Mouse (Mus musculus): ENCODE results near the gene Pfkl. TPM values are rescaled to one million over a fixed set of nuclear protein-coding genes. Genes with fewer than 3 reads are reported as not detected.
"Not testable (repeated sequence)": the region's sequence is repeated elsewhere in the genome, so short reads cannot be mapped to it uniquely, and the experiment has no call there.

Pfkl gene
- polyA plus RNA-seq, 1 experiment from 2014 or later = 132 TPM

- H3K4me2 ChIP-seq (replicated peaks) = no peak overlapping the region
- H3K4me1 ChIP-seq = no peaks in the 10 kb centered on the region
- WGBS = 88% methylated on average over 4 of the region's 4 CpGs
- no peaks in the 10 kb centered on the region for H3K36me3 ChIP-seq
- H3K9ac ChIP-seq = no peak overlapping the region
- H3K27me3 ChIP-seq = no peaks in the 10 kb centered on the region
- no peaks in the 10 kb centered on the region for H3K9me3 ChIP-seq (replicated peaks)
- no peak for ATAC-seq (ENCODE audit: low FRiP score)
- no peak overlapping the region for H3K4me3 ChIP-seq
- no peak overlapping the region for H3K27ac ChIP-seq
Measured at GRCm38 (mm10) chr10:78037139-78037538, 27.3 kb upstream of the Pfkl start.

GRCm38 (mm10) chr10:78031987-78032386 is 22.1 kb upstream of the Pfkl start:
- Histone ChIP-seq H3K27ac (no peak overlapping the region), H3K4me1 (no peaks in the 10 kb centered on the region), H3K4me3 (no peak overlapping the region), H3K9ac (no peak overlapping the region), H3K36me3 (no peaks in the 10 kb centered on the region), H3K9me3 (replicated peaks) (no peaks in the 10 kb centered on the region), H3K27me3 (no peaks in the 10 kb centered on the region), H3K4me2 (replicated peaks) (no peak overlapping the region)
- WGBS = 89% methylated on average over 2 of the region's 2 CpGs
- ATAC-seq (ENCODE audit: low FRiP score) = no peak

GRCm38 (mm10) chr10:78029080-78029479 is 19.2 kb upstream of the Pfkl start:
- no peak overlapping the region for H3K27ac ChIP-seq
- no peak for ATAC-seq (ENCODE audit: low FRiP score)
- no peak overlapping the region for H3K4me3 ChIP-seq
- H3K9ac ChIP-seq = no peak overlapping the region
- no peaks in the 10 kb centered on the region for H3K27me3 ChIP-seq
- no peaks in the 10 kb centered on the region for H3K9me3 ChIP-seq (replicated peaks)
- H3K4me2 ChIP-seq (replicated peaks) = no peak overlapping the region
- no peaks in the 10 kb centered on the region for H3K4me1 ChIP-seq
- H3K36me3 ChIP-seq = no peaks in the 10 kb centered on the region
- WGBS = 78% methylated on average over 1 of the region's 1 CpGs

GRCm38 (mm10) chr10:78028129-78028528 is 18.2 kb upstream of the Pfkl start:
- H3K4me1 ChIP-seq = no peaks in the 10 kb centered on the region
- ATAC-seq (ENCODE audit: low FRiP score) = peak; percentile 72
- H3K4me3 ChIP-seq = no peak overlapping the region
- H3K9ac ChIP-seq = no peak overlapping the region
- no peaks in the 10 kb centered on the region for H3K9me3 ChIP-seq (replicated peaks)
- H3K27me3 ChIP-seq = no peaks in the 10 kb centered on the region
- no peak overlapping the region for H3K4me2 ChIP-seq (replicated peaks)
- 10% methylated on average over 5 of the region's 5 CpGs for WGBS
- no peaks in the 10 kb centered on the region for H3K36me3 ChIP-seq
- no peak overlapping the region for H3K27ac ChIP-seq

GRCm38 (mm10) chr10:78025453-78025852 is 15.6 kb upstream of the Pfkl start:
- not testable (repeated sequence) for H3K4me3 ChIP-seq; H3K27me3 ChIP-seq; H3K27ac ChIP-seq; H3K36me3 ChIP-seq; ATAC-seq (ENCODE audit: low FRiP score); H3K4me1 ChIP-seq; H3K9ac ChIP-seq; H3K4me2 ChIP-seq (replicated peaks); H3K9me3 ChIP-seq (replicated peaks)
- WGBS = 70% methylated on average over 6 of the region's 8 CpGs

- not testable (repeated sequence) for H3K4me2 ChIP-seq (replicated peaks); ATAC-seq (ENCODE audit: low FRiP score); H3K9ac ChIP-seq; H3K27me3 ChIP-seq; H3K9me3 ChIP-seq (replicated peaks); H3K4me1 ChIP-seq; H3K4me3 ChIP-seq; H3K27ac ChIP-seq; H3K36me3 ChIP-seq
- WGBS = 96% methylated on average over 7 of the region's 11 CpGs
Measured at GRCm38 (mm10) chr10:78019984-78020383, 10.1 kb upstream of the Pfkl start.

- Histone ChIP-seq H3K27ac (no peak overlapping the region), H3K9ac (no peak overlapping the region), H3K9me3 (replicated peaks) (no peaks in the 10 kb centered on the region; the same call in 1 of the 2 replicates), H3K27me3 (no peaks in the 10 kb centered on the region), H3K4me1 (no peaks in the 10 kb centered on the region), H3K4me3 (no peak overlapping the region), H3K36me3 (no peaks in the 10 kb centered on the region), H3K4me2 (replicated peaks) (no peak overlapping the region)
- 84% methylated on average over 4 of the region's 4 CpGs for WGBS
- ATAC-seq (ENCODE audit: low FRiP score) = 0 out of 2 replicates have a peak, but pooled peaks have one; percentile 32
Measured at GRCm38 (mm10) chr10:78019291-78019690, 9.4 kb upstream of the Pfkl start.

GRCm38 (mm10) chr10:78018797-78019203 is 8.9 kb upstream of the Pfkl start:
- Histone ChIP-seq H3K4me3 (peak overlapping the region; percentile 23; the same call in 1 of the 2 replicates), H3K36me3 (no peaks in the 10 kb centered on the region), H3K9me3 (replicated peaks) (no peaks in the 10 kb centered on the region; the same call in 1 of the 2 replicates), H3K27ac (no peak overlapping the region), H3K4me2 (replicated peaks) (peak overlapping the region; percentile 55), H3K9ac (no peak overlapping the region), H3K27me3 (no peaks in the 10 kb centered on the region), H3K4me1 (no peaks in the 10 kb centered on the region)
- 16% methylated on average over 19 of the region's 19 CpGs for WGBS
- peak; percentile 64; the same call in 1 of the 2 replicates for ATAC-seq (ENCODE audit: low FRiP score)

GRCm38 (mm10) chr10:78016366-78016765 is 6.5 kb upstream of the Pfkl start:
- Histone ChIP-seq H3K9ac (no peak overlapping the region), H3K27me3 (no peaks in the 10 kb centered on the region), H3K4me3 (no peak overlapping the region), H3K36me3 (no peaks in the 10 kb centered on the region), H3K4me2 (replicated peaks) (no peak overlapping the region), H3K4me1 (no peaks in the 10 kb centered on the region), H3K9me3 (replicated peaks) (no peaks in the 10 kb centered on the region; the same call in 1 of the 2 replicates), H3K27ac (no peak overlapping the region)
- 58% methylated on average over 5 of the region's 5 CpGs for WGBS
- no peak for ATAC-seq (ENCODE audit: low FRiP score)

GRCm38 (mm10) chr10:78015489-78015888 is 5.6 kb upstream of the Pfkl start:
- no peak for ATAC-seq (ENCODE audit: low FRiP score)
- 91% methylated on average over 1 of the region's 1 CpGs for WGBS
- Histone ChIP-seq H3K4me1 (no peaks in the 10 kb centered on the region), H3K9ac (no peak overlapping the region), H3K27me3 (peaks cover 4% of the 10 kb centered on the region; the same call in 1 of the 2 replicates), H3K9me3 (replicated peaks) (no peaks in the 10 kb centered on the region; the same call in 1 of the 2 replicates), H3K27ac (no peak overlapping the region), H3K4me3 (no peak overlapping the region), H3K4me2 (replicated peaks) (no peak overlapping the region), H3K36me3 (no peaks in the 10 kb centered on the region)

GRCm38 (mm10) chr10:78012661-78013495 is 3.0 kb upstream of the Pfkl start:
- ATAC-seq (ENCODE audit: low FRiP score) = no peak
- Histone ChIP-seq H3K4me2 (replicated peaks) (no peak overlapping the region), H3K27me3 (peaks cover 4% of the 10 kb centered on the region; the same call in 1 of the 2 replicates), H3K4me3 (no peak overlapping the region), H3K36me3 (no peaks in the 10 kb centered on the region), H3K9me3 (replicated peaks) (no peaks in the 10 kb centered on the region; the same call in 1 of the 2 replicates), H3K9ac (no peak overlapping the region), H3K4me1 (peaks cover 12% of the 10 kb centered on the region), H3K27ac (no peak overlapping the region)
- WGBS = 89% methylated on average over 18 of the region's 18 CpGs

- 97% methylated on average over 5 of the region's 5 CpGs for WGBS
- H3K9ac ChIP-seq; H3K4me2 ChIP-seq (replicated peaks); H3K4me3 ChIP-seq; ATAC-seq (ENCODE audit: low FRiP score); H3K36me3 ChIP-seq; H3K9me3 ChIP-seq (replicated peaks); H3K27ac ChIP-seq; H3K27me3 ChIP-seq: not testable (repeated sequence)
- H3K4me1 ChIP-seq = peaks cover 29% of the 10 kb centered on the region
Measured at GRCm38 (mm10) chr10:78011116-78011515, 1.2 kb upstream of the Pfkl start.

- WGBS = 26% methylated on average over 10 of the region's 10 CpGs
- no peak overlapping the region for H3K9ac ChIP-seq
- no peaks in the 10 kb centered on the region; the same call in 1 of the 2 replicates for H3K9me3 ChIP-seq (replicated peaks)
- H3K27ac ChIP-seq = no peak overlapping the region
- H3K27me3 ChIP-seq = peaks cover 4% of the 10 kb centered on the region; the same call in 1 of the 2 replicates
- no peak for ATAC-seq (ENCODE audit: low FRiP score)
- H3K4me3 ChIP-seq = no peak overlapping the region
- H3K36me3 ChIP-seq = no peaks in the 10 kb centered on the region
- peak overlapping the region; percentile 79 for H3K4me2 ChIP-seq (replicated peaks)
- H3K4me1 ChIP-seq = peaks cover 30% of the 10 kb centered on the region
Measured at GRCm38 (mm10) chr10:78010335-78010734, 452 bp upstream of the Pfkl start.
